Mouse (Mus musculus): ENCODE results near the gene Comt. TPM values are rescaled to one million over a fixed set of nuclear protein-coding genes. Genes with fewer than 3 reads are reported as not detected.

The Comt gene
- total RNA-seq (2021), result 100 to 1,000 TPM in 1 of 2 experiments, 10 to 100 TPM in 1; 99.0 to 129 TPM
- long read RNA-seq, experiment 1, transcript Comt-202 (5 exons, 1,866 nt), result minor isoform, 15 of 67 reads
- long read RNA-seq, experiment 1, transcript Comt-201 (6 exons, 1,397 nt), result major isoform, 26 of 67 reads
- long read RNA-seq, experiment 1, partial matches to known transcripts, result 20 of 67 reads
- long read RNA-seq, experiment 1, other reads (novel, unspliced or antisense), result 6 of 67 reads
- long read RNA-seq, experiment 2, transcript Comt-201 (6 exons, 1,397 nt), result major isoform, 26 of 73 reads
- long read RNA-seq, experiment 2, transcript Comt-202 (5 exons, 1,866 nt), result minor isoform, 19 of 73 reads
- long read RNA-seq, experiment 2, partial matches to known transcripts, result 9 of 73 reads
- long read RNA-seq, experiment 2, other reads (novel, unspliced or antisense), result 18 of 73 reads

GRCm38 (mm10) chr16:18426802-18427280, at the start of gene Comt:
Comt (minus strand) TSS chr16:18426852.
- DNase-seq (ENCODE audit: low spot score in 2 of 2), result no peak

- no peak for DNase-seq (ENCODE audit: low spot score in 2 of 2)
Observed at GRCm38 (mm10) chr16:18474021-18474420, 47.4 kb upstream of the Comt start.

GRCm38 (mm10) chr16:18472976-18473375, 46.3 kb upstream of the Comt start:
- no peak for DNase-seq (ENCODE audit: low spot score in 2 of 2)

GRCm38 (mm10) chr16:18472416-18472815, 45.8 kb upstream of the Comt start:
- no peak for DNase-seq (ENCODE audit: low spot score in 2 of 2)

GRCm38 (mm10) chr16:18471976-18472375, 45.3 kb upstream of the Comt start:
- no peak for DNase-seq (ENCODE audit: low spot score in 2 of 2)

GRCm38 (mm10) chr16:18471381-18471955, 44.8 kb upstream of the Comt start:
- no peak for DNase-seq (ENCODE audit: low spot score in 2 of 2)

- DNase-seq (ENCODE audit: low spot score in 2 of 2), result no peak
Observed at GRCm38 (mm10) chr16:18470829-18471228, 44.2 kb upstream of the Comt start.

- DNase-seq (ENCODE audit: low spot score in 2 of 2), result no peak
Observed at GRCm38 (mm10) chr16:18464271-18464670, 37.6 kb upstream of the Comt start.

- no peak for DNase-seq (ENCODE audit: low spot score in 2 of 2)
Observed at GRCm38 (mm10) chr16:18462598-18462997, 35.9 kb upstream of the Comt start.

- no peak for DNase-seq (ENCODE audit: low spot score in 2 of 2)
Observed at GRCm38 (mm10) chr16:18462031-18462430, 35.4 kb upstream of the Comt start.

- DNase-seq (ENCODE audit: low spot score in 2 of 2), result no peak
Observed at GRCm38 (mm10) chr16:18460826-18461225, 34.2 kb upstream of the Comt start.

GRCm38 (mm10) chr16:18459955-18460370, 33.3 kb upstream of the Comt start:
- DNase-seq (ENCODE audit: low spot score in 2 of 2), result no peak

GRCm38 (mm10) chr16:18459335-18459954, 32.8 kb upstream of the Comt start:
- DNase-seq (ENCODE audit: low spot score in 2 of 2), result no peak

GRCm38 (mm10) chr16:18458661-18459060, 32.0 kb upstream of the Comt start:
- DNase-seq (ENCODE audit: low spot score in 2 of 2), result no peak

GRCm38 (mm10) chr16:18455407-18455806, 28.8 kb upstream of the Comt start:
- no peak for DNase-seq (ENCODE audit: low spot score in 2 of 2)

- no peak for DNase-seq (ENCODE audit: low spot score in 2 of 2)
Observed at GRCm38 (mm10) chr16:18453846-18454245, 27.2 kb upstream of the Comt start.

- no peak for DNase-seq (ENCODE audit: low spot score in 2 of 2)
Observed at GRCm38 (mm10) chr16:18452361-18452862, 25.8 kb upstream of the Comt start.

- DNase-seq (ENCODE audit: low spot score in 2 of 2), result no peak
Observed at GRCm38 (mm10) chr16:18451486-18452181, 25.0 kb upstream of the Comt start.

GRCm38 (mm10) chr16:18449005-18449404, 22.4 kb upstream of the Comt start:
- DNase-seq (ENCODE audit: low spot score in 2 of 2), result no peak

GRCm38 (mm10) chr16:18448104-18448503, 21.5 kb upstream of the Comt start:
- DNase-seq (ENCODE audit: low spot score in 2 of 2), result no peak

- no peak for DNase-seq (ENCODE audit: low spot score in 2 of 2)
Observed at GRCm38 (mm10) chr16:18447243-18447642, 20.6 kb upstream of the Comt start.
